Mouse (Mus musculus): ENCODE measurements around the gene H2al1n. TPM values are rescaled to one million over a fixed set of nuclear protein-coding genes. Genes with fewer than 3 reads are reported as not detected.

The H2al1n gene
- polyA plus RNA-seq (2014; fragmentation: Illumina TruSeq; extraction: RNeasy Lipid Tissue Mini Kit (QIAGEN cat#74804); ENCODE audit: low read depth, low replicate concordance) = not detected

GRCm38 (mm10) chrX:14210848-14211247, at the start of gene H2al1n:
Gene H2al1n (plus strand): TSS chrX:14211148.

Data from heart, adult 10 weeks (tissue).